Mouse (Mus musculus) intestine, embryonic 15.5 days (tissue): ENCODE measurements at regions not wholly inside any gene's neighbourhood (a gene's known extent, or its start where the extent isn't known, plus 50 kb on each side); places are given as distances from the start of the nearest gene placed in this dataset.

Experiments used
- ATAC-seq: fragments of 200-750 bp; cut with Nextera tagmentation; 2 replicates; pipeline ENCODE4 v1.8.0; 2017; ENCODE audit warnings: moderate TSS enrichment, moderate library complexity
- H3K27ac ChIP-seq: fragments of 300-500 bp; sonication (generic); 2 replicates; pipeline ENCODE4 v1.5.1; 2015; ENCODE audit warnings: mild to moderate bottlenecking, inconsistent platforms
- H3K27me3 ChIP-seq: fragments of 300-500 bp; sonication (generic); replicated peaks from 2 replicates; pipeline ENCODE4 v1.6.1; 2015; ENCODE audit warnings: inconsistent platforms
- H3K36me3 ChIP-seq: fragments of 300-500 bp; sonication (generic); 2 replicates; pipeline ENCODE4 v1.6.1; 2015; ENCODE audit warnings: inconsistent platforms
- H3K4me1 ChIP-seq: fragments of 300-500 bp; sonication (generic); replicated peaks from 2 replicates; pipeline ENCODE4 v1.6.1; 2015; ENCODE audit warnings: inconsistent platforms
- H3K4me2 ChIP-seq: fragments of 300-500 bp; sonication (generic); replicated peaks from 2 replicates; pipeline ENCODE4 v1.6.1; 2015; ENCODE audit warnings: mild to moderate bottlenecking, inconsistent platforms
- H3K4me3 ChIP-seq: fragments of 300-500 bp; sonication (generic); replicated peaks from 2 replicates; pipeline ENCODE4 v1.5.1; 2015; ENCODE audit warnings: inconsistent platforms
- H3K9ac ChIP-seq: fragments of 300-500 bp; sonication (generic); 2 replicates; pipeline ENCODE4 v1.6.1; 2015; ENCODE audit warnings: inconsistent platforms
- H3K9me3 ChIP-seq: fragments of 300-500 bp; sonication (generic); 2 replicates; pipeline ENCODE4 v1.6.1; 2016; ENCODE audit warnings: inconsistent platforms
- WGBS: fragments of 180-500 bp; shearing (Covaris S2); methylation state at CpG from one replicate; pipeline ENCODE4 v1.1.7; 2015; 5-methylcytosine and 5-hydroxymethylcytosine counted together

DNA sequence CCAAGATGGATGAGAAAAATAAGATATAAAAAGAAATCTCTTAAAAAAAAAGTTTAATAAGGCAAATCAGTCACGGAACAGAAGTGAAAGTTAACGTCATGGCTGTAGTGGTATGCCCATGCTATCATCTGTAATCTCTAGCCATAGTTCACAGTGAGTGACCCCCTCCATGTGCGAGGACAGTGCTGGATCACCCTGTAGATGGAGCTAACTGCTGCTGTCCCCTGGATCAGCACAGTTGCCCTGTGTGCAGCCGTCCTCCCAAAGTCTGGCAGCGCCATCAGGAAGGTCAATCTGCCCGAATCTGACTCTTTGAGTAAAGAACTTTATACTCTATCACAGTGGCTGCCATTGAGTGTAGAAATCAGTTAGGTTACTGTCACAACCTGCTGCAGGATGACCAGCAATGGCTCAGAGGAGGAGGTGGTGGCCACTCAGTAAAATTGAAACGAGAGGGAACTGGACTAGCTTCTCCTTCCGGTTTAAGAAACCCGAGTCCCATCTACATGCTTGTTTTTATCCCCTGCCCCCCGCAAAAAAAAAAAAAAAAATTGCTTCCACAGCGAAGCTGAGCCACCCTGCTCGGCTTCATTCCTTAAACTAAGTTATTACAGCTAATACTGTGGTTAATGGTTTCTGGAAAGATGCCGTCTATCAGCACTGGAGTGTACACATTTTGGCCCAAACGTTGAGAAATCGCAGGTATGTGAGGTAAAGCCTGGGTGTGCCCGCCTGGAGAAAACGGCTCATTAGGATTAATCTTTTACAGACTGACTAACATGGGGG is 462.0 kb downstream of the Lmo4 start:
- no peaks in the 10 kb centered on the region for H3K27me3 ChIP-seq
- 41% methylated on average over 17 of the region's 17 CpGs for WGBS
- peak overlapping the region; percentile 21 for H3K4me3 ChIP-seq
- no peaks in the 10 kb centered on the region for H3K9me3 ChIP-seq
- peaks cover 3% of the 10 kb centered on the region; the same call in 1 of the 2 replicates for H3K4me1 ChIP-seq
- H3K9ac ChIP-seq = 0 out of 2 replicates have a peak overlapping the region, but pooled peaks have one; percentile 30
- peak overlapping the region; percentile 27; the same call in 1 of the 2 replicates for H3K27ac ChIP-seq
- peak overlapping the region; percentile 49 for H3K4me2 ChIP-seq
- peak; percentile 91 for ATAC-seq
- H3K36me3 ChIP-seq = no peaks in the 10 kb centered on the region

DNA sequence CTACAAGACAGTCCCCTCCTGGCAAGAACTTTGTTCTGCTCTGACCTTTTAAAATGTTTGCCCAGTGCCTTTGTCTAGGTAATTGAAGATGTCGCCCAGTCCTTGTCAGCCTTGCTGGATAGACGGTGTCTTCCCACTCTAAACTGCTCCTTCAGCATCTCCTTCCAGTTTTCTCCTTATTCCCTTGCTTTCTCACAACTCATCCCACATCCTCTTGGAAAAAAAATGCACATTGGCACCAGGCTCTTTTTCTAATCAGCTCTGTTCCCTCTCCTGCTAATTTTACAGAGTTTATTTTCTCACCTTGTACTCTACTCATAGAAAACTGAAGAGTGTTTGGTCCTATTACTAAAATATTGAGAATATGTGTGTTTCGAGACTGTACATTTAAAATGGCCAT is 466.3 kb downstream of the Lmo4 start:
- Histone ChIP-seq H3K9me3 (no peaks in the 10 kb centered on the region), H3K4me1 (peaks cover 3% of the 10 kb centered on the region; the same call in 1 of the 2 replicates), H3K4me2 (no peak overlapping the region), H3K4me3 (no peak overlapping the region), H3K27me3 (no peaks in the 10 kb centered on the region), H3K27ac (no peak overlapping the region), H3K36me3 (no peaks in the 10 kb centered on the region), H3K9ac (no peak overlapping the region)
- WGBS = 75% methylated on average over 3 of the region's 3 CpGs
- no peak for ATAC-seq

DNA sequence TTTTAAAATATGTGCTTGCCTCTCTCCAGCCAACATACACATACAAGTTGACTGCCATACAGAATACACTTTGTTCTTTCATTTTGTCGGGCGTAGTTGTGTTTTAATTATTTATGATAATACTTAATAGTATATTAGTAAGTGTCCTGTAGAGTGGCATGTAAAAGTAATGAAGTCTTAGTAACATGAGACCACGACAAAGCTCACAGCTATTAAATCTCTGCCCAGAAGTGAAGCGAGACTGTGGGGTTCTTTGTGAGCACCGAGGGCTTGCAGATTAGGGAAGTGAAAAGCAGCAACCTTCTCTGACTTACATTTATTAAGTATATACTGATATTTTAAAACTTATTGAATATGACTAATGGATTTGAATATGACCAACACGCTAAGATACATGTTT is 467.2 kb downstream of the Lmo4 start:
- Histone ChIP-seq H3K9me3 (no peaks in the 10 kb centered on the region), H3K4me2 (no peak overlapping the region), H3K27ac (no peak overlapping the region), H3K4me3 (no peak overlapping the region), H3K4me1 (peaks cover 1% of the 10 kb centered on the region; the same call in 1 of the 2 replicates), H3K27me3 (no peaks in the 10 kb centered on the region), H3K9ac (no peak overlapping the region), H3K36me3 (no peaks in the 10 kb centered on the region)
- no peak for ATAC-seq
- WGBS = 85% methylated on average over 6 of the region's 6 CpGs

DNA sequence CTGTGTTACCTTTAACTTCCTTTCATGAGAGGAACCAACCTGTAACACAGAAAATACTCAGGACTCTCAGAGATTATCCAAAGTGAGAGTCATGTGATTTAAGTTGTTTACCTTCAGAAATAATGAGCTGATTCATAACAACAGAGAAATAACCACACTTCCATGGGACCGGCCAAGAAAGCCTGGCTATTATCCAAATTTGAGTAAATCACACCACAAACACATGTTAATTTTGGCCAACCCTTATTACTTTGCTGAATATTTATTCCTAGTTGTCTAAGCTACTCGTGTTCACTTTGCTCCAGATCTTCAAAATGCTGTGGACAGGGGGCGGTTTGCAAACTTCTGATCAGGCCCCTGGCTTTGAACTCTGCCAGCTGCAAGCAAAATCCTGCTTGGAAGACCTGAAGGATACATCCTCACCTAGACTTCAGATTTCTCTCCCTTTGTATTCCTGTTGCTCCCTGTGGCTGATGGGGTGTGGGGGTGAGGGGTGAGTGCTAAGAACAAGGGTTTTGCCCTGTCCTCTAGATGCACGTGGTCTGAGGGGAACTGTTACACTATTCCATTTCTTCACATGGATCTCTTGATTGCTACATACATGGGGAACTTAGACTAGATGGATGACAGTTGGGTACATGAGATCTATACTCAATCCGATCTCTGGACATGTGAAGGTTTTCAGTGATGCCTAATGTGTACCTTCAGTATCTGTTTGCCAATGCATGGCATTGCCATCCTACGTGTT is 468.2 kb downstream of the Lmo4 start:
- Histone ChIP-seq H3K27ac (no peak overlapping the region), H3K27me3 (no peaks in the 10 kb centered on the region), H3K4me2 (no peak overlapping the region), H3K9me3 (no peaks in the 10 kb centered on the region), H3K4me3 (no peak overlapping the region), H3K9ac (no peak overlapping the region), H3K4me1 (no peaks in the 10 kb centered on the region; the same call in 1 of the 2 replicates), H3K36me3 (no peaks in the 10 kb centered on the region)
- ATAC-seq = no peak
- WGBS = 77% methylated on average over 6 of the region's 6 CpGs

DNA sequence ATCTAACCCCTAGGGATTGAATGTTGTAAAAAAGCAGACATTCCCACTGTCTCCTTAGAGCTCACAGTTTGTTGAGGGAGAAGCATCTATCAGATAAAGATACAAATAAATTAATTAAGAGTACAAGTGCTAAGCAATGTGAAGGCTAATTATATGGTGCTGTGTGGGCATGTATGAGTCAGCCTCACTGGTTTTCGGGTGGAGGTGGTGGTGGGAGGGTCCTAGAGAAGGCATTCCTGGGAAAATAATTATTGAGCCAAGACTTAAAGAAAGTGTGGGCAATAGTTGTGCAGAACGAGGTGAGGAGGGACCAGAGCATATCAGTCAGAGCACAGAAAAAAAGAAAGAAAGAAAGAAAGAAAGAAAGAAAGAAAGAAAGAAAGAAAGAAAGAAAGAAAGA is 470.2 kb downstream of the Lmo4 start:
- Histone ChIP-seq H3K4me3 (no peak overlapping the region), H3K4me2 (no peak overlapping the region), H3K4me1 (no peaks in the 10 kb centered on the region), H3K27me3 (no peaks in the 10 kb centered on the region), H3K9me3 (no peaks in the 10 kb centered on the region), H3K27ac (no peak overlapping the region), H3K9ac (no peak overlapping the region), H3K36me3 (no peaks in the 10 kb centered on the region)
- ATAC-seq = no peak
- WGBS = 79% methylated on average over 2 of the region's 2 CpGs

DNA sequence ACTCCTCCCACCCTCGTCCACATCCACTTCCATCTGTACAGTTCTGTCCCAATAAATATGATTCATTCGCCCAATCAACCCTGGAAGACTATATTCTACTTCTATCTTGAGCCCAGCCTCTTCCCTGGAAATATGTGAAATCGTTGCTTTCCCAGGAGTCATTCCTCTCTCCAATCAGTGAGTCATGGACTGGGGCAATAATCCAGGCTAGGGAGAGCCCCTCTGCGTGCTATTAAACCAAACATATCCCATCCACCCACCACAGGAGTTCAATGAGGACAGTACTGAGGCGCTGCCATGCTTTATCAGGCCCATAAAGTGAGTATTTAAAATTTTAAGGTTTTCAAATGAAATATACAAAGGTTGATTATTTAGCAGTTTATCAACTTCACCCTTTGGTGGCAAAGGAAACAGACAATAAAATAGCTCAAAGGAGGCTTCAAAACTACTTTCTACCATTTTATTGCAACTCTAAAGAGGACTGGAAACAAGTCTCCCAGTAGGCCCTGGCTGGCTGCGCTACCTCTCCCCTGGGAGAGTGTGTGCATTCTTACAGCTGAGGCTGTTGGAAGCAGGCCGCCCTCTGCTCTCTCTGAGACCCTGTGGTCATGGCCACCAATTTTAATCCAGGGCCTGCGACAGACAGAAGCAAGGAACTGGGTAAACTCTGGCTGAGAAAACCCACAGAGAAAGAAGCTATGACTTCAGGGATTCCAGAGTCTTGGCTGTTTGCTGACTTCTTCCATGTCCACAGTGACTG is 471.9 kb downstream of the Lmo4 start:
- Histone ChIP-seq H3K4me2 (no peak overlapping the region), H3K9me3 (no peaks in the 10 kb centered on the region), H3K4me1 (no peaks in the 10 kb centered on the region), H3K9ac (no peak overlapping the region), H3K36me3 (no peaks in the 10 kb centered on the region), H3K27ac (no peak overlapping the region), H3K27me3 (no peaks in the 10 kb centered on the region), H3K4me3 (no peak overlapping the region)
- ATAC-seq = peak; percentile 65
- WGBS = 75% methylated on average over 8 of the region's 8 CpGs

DNA sequence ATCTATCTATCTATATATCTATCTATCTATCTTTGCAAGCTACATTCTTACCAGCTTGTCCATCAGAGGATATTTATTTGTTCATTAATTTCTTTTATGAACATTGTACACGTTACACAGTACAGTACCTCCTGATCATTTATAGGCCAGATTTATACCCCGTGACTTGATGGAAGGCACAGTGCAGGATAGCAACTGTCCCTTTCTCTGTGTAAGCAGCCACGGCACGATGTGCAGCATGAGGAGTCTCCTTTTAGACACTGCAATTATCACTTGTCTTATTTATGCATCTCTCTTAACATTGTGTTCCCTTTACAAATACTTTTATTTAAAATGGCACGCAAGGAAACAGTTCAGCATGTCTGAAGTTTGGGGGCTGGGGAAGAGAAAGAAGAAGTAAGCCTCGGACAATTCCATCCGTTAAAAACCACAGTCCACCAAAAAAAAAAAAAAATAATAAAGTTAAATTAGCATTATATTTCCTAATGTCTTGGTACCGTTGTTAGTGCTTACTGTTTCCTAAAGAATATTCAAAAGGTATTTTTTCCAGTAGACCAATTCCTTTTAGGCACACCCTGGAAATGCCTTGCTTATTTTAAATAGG is 475.4 kb downstream of the Lmo4 start:
- H3K27me3 ChIP-seq = no peaks in the 10 kb centered on the region
- H3K9ac ChIP-seq = no peak overlapping the region
- no peak overlapping the region for H3K4me3 ChIP-seq
- H3K27ac ChIP-seq = no peak overlapping the region
- no peak overlapping the region for H3K4me2 ChIP-seq
- WGBS = 61% methylated on average over 8 of the region's 8 CpGs
- no peaks in the 10 kb centered on the region for H3K36me3 ChIP-seq
- no peaks in the 10 kb centered on the region for H3K4me1 ChIP-seq
- no peak for ATAC-seq
- no peaks in the 10 kb centered on the region for H3K9me3 ChIP-seq

DNA sequence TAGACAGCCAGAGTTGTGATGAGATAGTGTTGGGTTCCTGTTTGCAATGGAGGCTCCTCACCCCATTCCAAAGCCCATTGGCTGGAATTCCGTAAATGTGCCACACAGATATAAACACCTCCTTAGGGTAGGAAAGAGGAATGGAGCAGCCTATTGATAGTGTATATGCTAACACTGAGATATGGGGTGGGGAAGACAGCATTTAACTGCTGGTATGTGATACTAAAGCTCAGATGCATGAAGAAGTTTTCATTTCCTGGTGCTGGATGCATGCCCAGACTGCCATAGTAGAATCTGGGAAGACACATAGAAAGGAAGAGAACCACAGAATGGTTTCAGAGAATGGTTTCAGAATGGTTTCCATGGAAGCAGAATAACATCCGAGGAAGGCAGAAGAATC is 482.4 kb downstream of the Lmo4 start:
- 61% methylated on average over 2 of the region's 2 CpGs for WGBS
- Histone ChIP-seq H3K27ac (no peak overlapping the region), H3K27me3 (no peaks in the 10 kb centered on the region), H3K4me2 (no peak overlapping the region), H3K9me3 (no peaks in the 10 kb centered on the region), H3K9ac (no peak overlapping the region), H3K4me3 (no peak overlapping the region), H3K4me1 (0 out of 2 replicates have a peak, but pooled peaks cover 3% of the 10 kb centered on the region), H3K36me3 (no peaks in the 10 kb centered on the region)
- no peak for ATAC-seq

DNA sequence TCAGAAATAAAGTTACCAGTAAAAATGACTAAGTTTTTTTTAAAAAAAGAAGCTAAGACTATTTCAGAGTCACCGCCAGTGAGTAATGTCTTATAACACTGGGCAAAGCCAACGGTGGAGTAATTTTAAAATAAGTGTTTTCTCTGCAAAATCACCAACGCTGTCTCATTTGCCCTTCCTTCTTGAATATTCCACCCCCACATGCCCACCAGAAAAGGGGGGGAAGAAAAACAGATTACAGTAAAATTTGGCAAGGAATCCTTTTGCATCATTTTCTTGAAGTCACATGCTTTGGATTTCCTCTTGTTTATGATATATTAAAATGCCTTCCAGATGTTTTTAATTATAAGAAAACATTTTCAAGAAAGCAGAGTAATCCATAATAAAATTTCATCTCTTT is 482.9 kb downstream of the Lmo4 start:
- WGBS = 82% methylated on average over 3 of the region's 3 CpGs
- no peak for ATAC-seq
- H3K27me3 ChIP-seq = no peaks in the 10 kb centered on the region

DNA sequence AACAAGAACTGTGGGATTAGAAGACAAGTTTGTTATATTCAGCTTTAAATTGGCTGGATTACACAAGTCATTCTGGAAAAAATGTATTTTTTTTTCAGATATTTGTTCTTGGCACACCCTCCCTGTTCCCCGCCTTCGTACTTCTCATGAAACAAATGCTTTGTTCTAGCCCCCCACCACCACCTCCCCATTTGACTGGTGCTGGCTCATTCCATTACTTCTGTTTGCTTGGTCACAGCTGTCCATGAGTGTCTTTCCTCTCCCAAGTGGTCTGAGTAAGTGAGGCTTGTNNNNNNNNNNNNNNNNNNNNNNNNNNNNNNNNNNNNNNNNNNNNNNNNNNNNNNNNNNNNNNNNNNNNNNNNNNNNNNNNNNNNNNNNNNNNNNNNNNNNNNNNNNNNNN is 491.8 kb downstream of the Lmo4 start:
- no peak overlapping the region for H3K27ac ChIP-seq
- H3K4me3 ChIP-seq = no peak overlapping the region
- H3K27me3 ChIP-seq = no peaks in the 10 kb centered on the region
- H3K4me2 ChIP-seq = no peak overlapping the region
- ATAC-seq = no peak
- H3K36me3 ChIP-seq = no peaks in the 10 kb centered on the region
- no peaks in the 10 kb centered on the region for H3K4me1 ChIP-seq
- H3K9me3 ChIP-seq = no peaks in the 10 kb centered on the region
- no peak overlapping the region for H3K9ac ChIP-seq
- WGBS = 60% methylated on average over 2 of the region's 2 CpGs

More for the DNA sequence above, 482.9 kb downstream of the Lmo4 start:
- Histone ChIP-seq H3K36me3 (no peaks in the 10 kb centered on the region), H3K4me3 (no peak overlapping the region), H3K9ac (no peak overlapping the region), H3K27ac (no peak overlapping the region), H3K4me1 (0 out of 2 replicates have a peak, but pooled peaks cover 3% of the 10 kb centered on the region), H3K4me2 (no peak overlapping the region), H3K9me3 (no peaks in the 10 kb centered on the region)

DNA sequence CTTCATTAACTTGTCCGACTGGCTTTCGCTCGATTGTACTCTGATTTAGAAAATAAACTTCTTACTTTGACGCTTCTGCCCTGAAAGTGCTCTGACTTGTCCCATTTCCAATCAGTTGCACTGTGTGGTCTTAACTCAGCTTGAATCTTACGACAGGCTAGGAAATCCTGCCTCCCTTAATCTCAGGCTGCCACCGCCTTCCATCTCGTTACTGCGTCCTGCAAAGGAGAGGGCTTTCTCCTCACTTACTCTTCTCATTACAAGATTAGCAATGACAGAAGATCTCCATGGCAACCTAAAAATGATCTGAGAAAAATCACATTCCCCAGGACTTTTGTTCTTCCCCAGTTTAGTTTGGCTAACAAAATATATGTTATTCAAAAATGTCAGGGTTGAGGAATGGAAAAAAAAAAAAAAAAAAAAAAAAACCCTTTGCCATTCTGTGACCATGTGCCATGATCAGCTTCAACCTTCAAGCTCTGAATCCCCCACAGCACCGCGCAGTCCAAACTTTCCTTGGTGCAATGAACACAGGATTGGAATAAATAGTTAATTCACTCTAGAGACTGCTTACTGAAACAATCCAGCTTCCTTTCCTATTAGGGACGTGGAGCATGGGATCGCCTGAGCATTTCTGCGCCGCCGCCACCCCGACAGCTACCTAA is 494.1 kb downstream of the Lmo4 start:
- no peak overlapping the region for H3K4me3 ChIP-seq
- no peak for ATAC-seq
- 78% methylated on average over 16 of the region's 16 CpGs for WGBS
- no peaks in the 10 kb centered on the region for H3K27me3 ChIP-seq
- no peak overlapping the region for H3K9ac ChIP-seq
- no peak overlapping the region for H3K4me2 ChIP-seq
- no peaks in the 10 kb centered on the region for H3K9me3 ChIP-seq
- no peak overlapping the region for H3K27ac ChIP-seq
- H3K4me1 ChIP-seq = no peaks in the 10 kb centered on the region
- H3K36me3 ChIP-seq = no peaks in the 10 kb centered on the region
